Mouse (Mus musculus): ENCODE data around the gene Smc1b. TPM values are rescaled to one million over a fixed set of nuclear protein-coding genes. Genes with fewer than 3 reads are reported as not detected.

The Smc1b gene
- polyA plus RNA-seq, 1 experiment = 0.02 TPM

DNA sequence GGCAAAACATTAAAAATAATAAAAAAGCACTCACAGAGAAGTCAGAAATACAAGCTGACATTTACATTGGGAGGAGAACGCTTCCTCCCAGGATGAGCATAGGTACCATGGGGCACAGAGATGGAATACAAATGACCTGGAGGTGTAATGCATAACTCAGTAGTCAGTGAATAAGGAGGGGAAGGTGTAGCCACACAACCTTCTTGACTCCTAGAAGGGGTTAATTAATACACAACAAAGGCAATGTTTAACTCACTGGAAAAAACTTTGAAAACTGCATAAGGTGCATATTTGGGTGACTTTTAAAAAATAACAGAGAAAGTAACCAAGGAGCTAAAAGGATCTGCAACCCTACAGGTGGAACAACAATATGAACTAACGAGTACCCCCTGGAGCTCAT is 59.1 kb downstream of the Smc1b start:
- no peaks in the 10 kb centered on the region for H3K79me2 ChIP-seq (ENCODE audit: control insufficient read depth, insufficient read depth)
- TF ChIP-seq POLR2AphosphoS2 (IDR thresholded peaks at IDR 0.05; ENCODE audit: insufficient read length, low read depth) = no peak
- no peak for TF ChIP-seq E2F4 (IDR thresholded peaks at IDR 0.05; ENCODE audit: insufficient read depth)
- TF ChIP-seq REST (IDR thresholded peaks at IDR 0.05; ENCODE audit: insufficient read depth, insufficient read length) = no peak
- no peak for TF ChIP-seq MYOG (IDR thresholded peaks at IDR 0.05; ENCODE audit: control insufficient read depth in 1 of 3, insufficient read depth in 1 of 3, insufficient read length in 2 of 3, low read depth in 2 of 3)
- no peak for TF ChIP-seq CEBPB (IDR thresholded peaks at IDR 0.05; ENCODE audit: insufficient read depth, poor library complexity, severe bottlenecking)
- TF ChIP-seq TCF3 (IDR thresholded peaks at IDR 0.05; ENCODE audit: insufficient read length, low read depth) = no peak
- no peak for TF ChIP-seq POLR2A (IDR thresholded peaks at IDR 0.05; ENCODE audit: insufficient read length, low read depth)
- TF ChIP-seq SRF (IDR thresholded peaks at IDR 0.05; ENCODE audit: control insufficient read depth, insufficient read length, low read depth) = no peak
- no peak for TF ChIP-seq TCF12 (IDR thresholded peaks at IDR 0.05; ENCODE audit: insufficient read depth, poor library complexity, severe bottlenecking)
- no peak for TF ChIP-seq MAX (IDR thresholded peaks at IDR 0.05; ENCODE audit: low read depth)
- no peak for TF ChIP-seq USF1 (IDR thresholded peaks at IDR 0.05; ENCODE audit: low read depth)
- no peak for TF ChIP-seq MYOD1 (IDR thresholded peaks at IDR 0.05; ENCODE audit: control insufficient read depth in 1 of 3, insufficient read length in 2 of 3, low read depth in 2 of 3)
- no peak overlapping the region for H3K4me3 ChIP-seq
- H3K4me2 ChIP-seq (ENCODE audit: low read depth) = no peak overlapping the region
- no peaks in the 10 kb centered on the region for H3K27me3 ChIP-seq (ENCODE audit: control insufficient read depth, insufficient read depth, insufficient read length)
- H3ac ChIP-seq (ENCODE audit: control insufficient read depth, insufficient read length) = no peak overlapping the region
- no peaks in the 10 kb centered on the region for H3K36me3 ChIP-seq (ENCODE audit: control insufficient read depth, insufficient read depth)

DNA sequence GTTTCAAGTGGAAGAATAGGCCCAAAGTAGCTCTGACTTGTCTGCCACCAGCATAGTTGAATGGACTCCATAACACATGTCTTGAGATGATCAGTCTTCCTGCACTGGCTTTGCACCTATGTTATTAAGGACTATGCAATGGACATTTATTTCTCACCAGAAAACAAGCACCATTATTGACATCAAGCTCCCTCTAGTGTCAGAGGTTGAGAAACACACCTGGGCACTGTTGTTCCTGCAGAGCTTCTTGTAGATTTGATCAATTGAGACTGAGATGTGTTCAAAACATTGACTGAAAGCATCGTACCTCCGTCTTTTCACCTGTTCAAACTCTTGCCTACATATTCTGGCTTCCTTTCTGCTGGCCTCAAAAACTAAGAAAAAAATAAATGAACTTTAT is 61.2 kb downstream of the Smc1b start:
- Histone ChIP-seq H3K4me2 (ENCODE audit: low read depth) (no peak overlapping the region), H3ac (ENCODE audit: control insufficient read depth, insufficient read length) (no peak overlapping the region), H3K27me3 (ENCODE audit: control insufficient read depth, insufficient read depth, insufficient read length) (no peaks in the 10 kb centered on the region), H3K4me3 (no peak overlapping the region), H3K36me3 (ENCODE audit: control insufficient read depth, insufficient read depth) (no peaks in the 10 kb centered on the region), H3K79me2 (ENCODE audit: control insufficient read depth, insufficient read depth) (no peaks in the 10 kb centered on the region)
- TF ChIP-seq POLR2A (IDR thresholded peaks at IDR 0.05; ENCODE audit: insufficient read length, low read depth) (no peak), REST (IDR thresholded peaks at IDR 0.05; ENCODE audit: insufficient read depth, insufficient read length) (no peak), E2F4 (IDR thresholded peaks at IDR 0.05; ENCODE audit: insufficient read depth) (no peak), POLR2AphosphoS2 (IDR thresholded peaks at IDR 0.05; ENCODE audit: insufficient read length, low read depth) (no peak), CEBPB (IDR thresholded peaks at IDR 0.05; ENCODE audit: insufficient read depth, poor library complexity, severe bottlenecking) (no peak), USF1 (IDR thresholded peaks at IDR 0.05; ENCODE audit: low read depth) (no peak), TCF3 (IDR thresholded peaks at IDR 0.05; ENCODE audit: insufficient read length, low read depth) (no peak), TCF12 (IDR thresholded peaks at IDR 0.05; ENCODE audit: insufficient read depth, poor library complexity, severe bottlenecking) (no peak), SRF (IDR thresholded peaks at IDR 0.05; ENCODE audit: control insufficient read depth, insufficient read length, low read depth) (no peak), MYOG (IDR thresholded peaks at IDR 0.05; ENCODE audit: control insufficient read depth in 1 of 3, insufficient read depth in 1 of 3, insufficient read length in 2 of 3, low read depth in 2 of 3) (no peak), MAX (IDR thresholded peaks at IDR 0.05; ENCODE audit: low read depth) (no peak), MYOD1 (IDR thresholded peaks at IDR 0.05; ENCODE audit: control insufficient read depth in 1 of 3, insufficient read length in 2 of 3, low read depth in 2 of 3) (no peak)

DNA sequence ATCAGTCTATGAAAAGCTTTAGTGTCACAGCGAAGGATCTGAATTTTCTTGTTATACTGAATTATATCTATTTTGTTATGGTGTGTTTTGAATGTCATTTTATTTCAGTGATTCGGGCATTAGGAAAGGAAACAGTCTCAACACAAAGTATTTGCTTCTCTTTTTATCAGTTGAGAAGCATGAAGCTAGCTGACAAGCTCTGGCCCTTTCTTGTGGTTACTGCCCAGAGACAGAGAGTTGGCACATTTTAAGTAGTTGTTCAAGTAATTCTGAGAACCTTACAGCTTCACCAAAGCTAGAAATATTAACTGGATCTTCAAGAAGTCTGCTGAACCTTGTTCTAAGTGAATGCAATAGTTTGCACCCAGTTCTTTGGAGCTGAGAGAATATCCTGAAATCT is 68.3 kb downstream of the Smc1b start:
- TF ChIP-seq REST (IDR thresholded peaks at IDR 0.05; ENCODE audit: insufficient read depth, insufficient read length) = no peak
- peaks cover 66% of the 10 kb centered on the region for H3K36me3 ChIP-seq (ENCODE audit: control insufficient read depth, insufficient read depth)
- no peak overlapping the region for H3K4me3 ChIP-seq
- H3K79me2 ChIP-seq (ENCODE audit: control insufficient read depth, insufficient read depth) = no peaks in the 10 kb centered on the region
- no peak overlapping the region for H3K4me2 ChIP-seq (ENCODE audit: low read depth)
- H3K27me3 ChIP-seq (ENCODE audit: control insufficient read depth, insufficient read depth, insufficient read length) = no peaks in the 10 kb centered on the region
- H3ac ChIP-seq (ENCODE audit: control insufficient read depth, insufficient read length) = no peak overlapping the region

DNA sequence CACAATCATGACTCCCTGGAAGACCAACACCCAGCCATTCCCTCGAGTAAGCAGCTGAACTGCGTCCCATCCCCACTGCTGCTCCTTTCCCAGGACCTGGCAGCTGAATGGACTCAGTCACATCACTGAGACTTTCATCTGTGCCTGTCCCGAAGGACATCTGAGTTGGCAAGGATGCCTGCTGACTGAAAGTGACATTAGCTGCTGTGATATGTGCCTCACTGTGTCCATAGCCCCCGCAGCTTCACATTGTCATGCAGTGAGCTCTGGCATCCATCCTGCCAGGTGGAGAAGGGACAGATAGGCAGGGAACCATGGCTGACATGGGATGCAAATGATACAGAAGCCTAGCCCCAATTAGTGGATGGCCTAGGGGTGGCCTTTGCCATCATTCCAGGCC is 76.6 kb downstream of the Smc1b start:
- H3K4me3 ChIP-seq = no peak overlapping the region
- no peak overlapping the region for H3K4me2 ChIP-seq (ENCODE audit: low read depth)
- TF ChIP-seq TCF12 (IDR thresholded peaks at IDR 0.05; ENCODE audit: insufficient read depth, poor library complexity, severe bottlenecking) (no peak), SRF (IDR thresholded peaks at IDR 0.05; ENCODE audit: control insufficient read depth, insufficient read length, low read depth) (no peak), CEBPB (IDR thresholded peaks at IDR 0.05; ENCODE audit: insufficient read depth, poor library complexity, severe bottlenecking) (no peak), TCF3 (IDR thresholded peaks at IDR 0.05; ENCODE audit: insufficient read length, low read depth) (no peak), MYOD1 (IDR thresholded peaks at IDR 0.05; ENCODE audit: control insufficient read depth in 1 of 3, insufficient read length in 2 of 3, low read depth in 2 of 3) (no peak), MAX (IDR thresholded peaks at IDR 0.05; ENCODE audit: low read depth) (no peak), E2F4 (IDR thresholded peaks at IDR 0.05; ENCODE audit: insufficient read depth) (no peak), USF1 (IDR thresholded peaks at IDR 0.05; ENCODE audit: low read depth) (no peak), POLR2A (IDR thresholded peaks at IDR 0.05; ENCODE audit: insufficient read length, low read depth) (no peak), REST (IDR thresholded peaks at IDR 0.05; ENCODE audit: insufficient read depth, insufficient read length) (no peak), POLR2AphosphoS2 (IDR thresholded peaks at IDR 0.05; ENCODE audit: insufficient read length, low read depth) (no peak), MYOG (IDR thresholded peaks at IDR 0.05; ENCODE audit: control insufficient read depth in 1 of 3, insufficient read depth in 1 of 3, insufficient read length in 2 of 3, low read depth in 2 of 3) (no peak)
- peaks cover 71% of the 10 kb centered on the region for H3K36me3 ChIP-seq (ENCODE audit: control insufficient read depth, insufficient read depth)
- H3ac ChIP-seq (ENCODE audit: control insufficient read depth, insufficient read length) = no peak overlapping the region
- no peaks in the 10 kb centered on the region for H3K79me2 ChIP-seq (ENCODE audit: control insufficient read depth, insufficient read depth)
- H3K27me3 ChIP-seq (ENCODE audit: control insufficient read depth, insufficient read depth, insufficient read length) = no peaks in the 10 kb centered on the region

DNA sequence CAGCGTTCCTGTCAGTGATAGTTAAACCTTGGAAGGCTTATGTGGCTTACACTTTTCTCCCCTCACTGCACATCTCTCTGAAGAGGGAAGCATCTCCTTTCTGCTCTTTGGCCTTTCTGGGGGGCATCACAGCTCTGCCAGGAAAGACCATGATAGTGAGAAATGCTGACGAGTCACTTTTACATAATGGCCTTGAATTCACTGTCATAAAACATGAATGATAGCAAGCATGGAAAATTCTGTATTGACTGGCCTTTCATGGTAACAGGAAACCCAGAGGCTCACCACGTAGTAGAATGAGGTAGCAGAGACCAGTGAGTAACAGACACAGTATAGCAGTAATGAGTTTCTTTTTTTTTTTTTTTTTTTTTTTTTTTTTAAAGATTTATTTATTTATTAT is 77.7 kb downstream of the Smc1b start:
- Histone ChIP-seq H3K4me3 (no peak overlapping the region), H3K27me3 (ENCODE audit: control insufficient read depth, insufficient read depth, insufficient read length) (no peaks in the 10 kb centered on the region), H3K4me2 (ENCODE audit: low read depth) (no peak overlapping the region), H3K36me3 (ENCODE audit: control insufficient read depth, insufficient read depth) (peaks cover 71% of the 10 kb centered on the region), H3ac (ENCODE audit: control insufficient read depth, insufficient read length) (no peak overlapping the region), H3K79me2 (ENCODE audit: control insufficient read depth, insufficient read depth) (no peaks in the 10 kb centered on the region)
- TF ChIP-seq MYOD1 (IDR thresholded peaks at IDR 0.05; ENCODE audit: control insufficient read depth in 1 of 3, insufficient read length in 2 of 3, low read depth in 2 of 3) (no peak), SRF (IDR thresholded peaks at IDR 0.05; ENCODE audit: control insufficient read depth, insufficient read length, low read depth) (no peak), POLR2AphosphoS2 (IDR thresholded peaks at IDR 0.05; ENCODE audit: insufficient read length, low read depth) (no peak), POLR2A (IDR thresholded peaks at IDR 0.05; ENCODE audit: insufficient read length, low read depth) (no peak), TCF3 (IDR thresholded peaks at IDR 0.05; ENCODE audit: insufficient read length, low read depth) (no peak), REST (IDR thresholded peaks at IDR 0.05; ENCODE audit: insufficient read depth, insufficient read length) (no peak), TCF12 (IDR thresholded peaks at IDR 0.05; ENCODE audit: insufficient read depth, poor library complexity, severe bottlenecking) (no peak), USF1 (IDR thresholded peaks at IDR 0.05; ENCODE audit: low read depth) (no peak), E2F4 (IDR thresholded peaks at IDR 0.05; ENCODE audit: insufficient read depth) (no peak), MAX (IDR thresholded peaks at IDR 0.05; ENCODE audit: low read depth) (no peak), MYOG (IDR thresholded peaks at IDR 0.05; ENCODE audit: control insufficient read depth in 1 of 3, insufficient read depth in 1 of 3, insufficient read length in 2 of 3, low read depth in 2 of 3) (no peak), CEBPB (IDR thresholded peaks at IDR 0.05; ENCODE audit: insufficient read depth, poor library complexity, severe bottlenecking) (no peak)
